16 mouse cellular contexts compared by ENCODE assay signal in the genomic region with DNA sequence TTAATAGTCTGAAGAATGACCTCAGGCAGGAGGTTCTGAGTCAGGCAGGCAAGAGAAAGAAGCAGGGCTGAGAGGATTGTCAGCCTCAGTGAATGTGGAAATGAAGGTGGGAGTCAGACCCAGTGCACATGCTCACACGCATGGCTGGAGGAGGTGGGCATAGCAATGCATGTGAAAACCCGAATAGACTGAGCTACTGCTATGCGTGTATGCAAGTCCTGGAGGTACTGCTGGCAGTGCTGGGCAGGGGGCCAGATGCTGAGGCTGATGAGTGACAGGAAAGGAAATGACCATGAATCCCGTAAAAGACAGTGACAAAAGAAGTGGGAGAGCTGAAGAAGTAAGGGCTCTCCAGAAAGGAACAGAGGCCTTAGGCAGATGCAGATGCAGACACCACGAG. TPM values are rescaled to one million over a fixed set of nuclear protein-coding genes. Genes with fewer than 3 reads are reported as not detected.
DNase-seq lines count a peak whose midpoint lies in the region; ATAC-seq lines count a peak whose summit lies in the region.
"Had no signal": no experiment of that assay in that cellular context is flagged by ENCODE, and none has a peak within 500 bp of the region (broad histone marks: within the 10 kb centered on the region; RNA-seq: fewer than 3 reads in every experiment).

No protein-coding gene starts in this region.

- no peak overlapping the region for H3K27ac ChIP-seq in midbrain, embryonic 13.5 days
- H3K27ac ChIP-seq in midbrain, embryonic 10.5 days (replicated peaks) = no peak overlapping the region
- H3K27ac ChIP-seq in liver, embryonic 12.5 days = no peak overlapping the region
- H3K27ac ChIP-seq: gastrocnemius, adult 2 months; hindbrain, embryonic 15.5 days; limb, embryonic 10.5 days; macrophage had no signal

- no peak overlapping the region for H3K4me3 ChIP-seq in midbrain, embryonic 13.5 days (replicated peaks)
- no peak overlapping the region for H3K4me3 ChIP-seq in midbrain, embryonic 10.5 days
- no peak overlapping the region for H3K4me3 ChIP-seq in liver, embryonic 12.5 days
- H3K4me3 ChIP-seq: gastrocnemius, adult 2 months; heart, embryonic 12.5 days; hindbrain, embryonic 15.5 days; limb, embryonic 10.5 days had no signal

- no peak overlapping the region for H3K9ac ChIP-seq in midbrain, embryonic 13.5 days (replicated peaks)
- H3K9ac ChIP-seq in liver, embryonic 12.5 days = no peak overlapping the region
- H3K9ac ChIP-seq: heart, embryonic 12.5 days; hindbrain, embryonic 15.5 days had no signal

- H3K9me3 ChIP-seq in midbrain, embryonic 13.5 days = no peaks in the 10 kb centered on the region
- no peaks in the 10 kb centered on the region for H3K9me3 ChIP-seq in midbrain, embryonic 10.5 days (replicated peaks)
- no peaks in the 10 kb centered on the region for H3K9me3 ChIP-seq in liver, embryonic 12.5 days (replicated peaks)
- H3K9me3 ChIP-seq: heart, embryonic 12.5 days; hindbrain, embryonic 15.5 days; limb, embryonic 10.5 days had no signal

- peaks cover 10% of the 10 kb centered on the region; the same call in 1 of the 2 replicates for H3K4me1 ChIP-seq in midbrain, embryonic 13.5 days (replicated peaks)
- no peaks in the 10 kb centered on the region for H3K4me1 ChIP-seq in midbrain, embryonic 10.5 days
- H3K4me1 ChIP-seq in liver, embryonic 12.5 days = peaks cover 9% of the 10 kb centered on the region; the same call in 1 of the 2 replicates

- H3K36me3 ChIP-seq in midbrain, embryonic 13.5 days = no peaks in the 10 kb centered on the region
- no peaks in the 10 kb centered on the region for H3K36me3 ChIP-seq in midbrain, embryonic 10.5 days
- H3K36me3 ChIP-seq in liver, embryonic 12.5 days = no peaks in the 10 kb centered on the region
- H3K36me3 ChIP-seq: heart, embryonic 12.5 days; hindbrain, embryonic 15.5 days; limb, embryonic 10.5 days had no signal

- H3K27me3 ChIP-seq in midbrain, embryonic 13.5 days = no peaks in the 10 kb centered on the region
- no peaks in the 10 kb centered on the region for H3K27me3 ChIP-seq in midbrain, embryonic 10.5 days (ENCODE audit: low read depth, poor library complexity, severe bottlenecking)
- 0 out of 2 replicates have a peak, but pooled peaks cover 5% of the 10 kb centered on the region for H3K27me3 ChIP-seq in liver, embryonic 12.5 days (replicated peaks)
- H3K27me3 ChIP-seq: heart, embryonic 12.5 days; hindbrain, embryonic 15.5 days had no signal

- no peak overlapping the region for H3K4me2 ChIP-seq in midbrain, embryonic 13.5 days (replicated peaks)
- no peak overlapping the region for H3K4me2 ChIP-seq in liver, embryonic 12.5 days
- H3K4me2 ChIP-seq: heart, embryonic 12.5 days; hindbrain, embryonic 15.5 days had no signal

- DNase-seq in frontal cortex, postnatal 25 days (ENCODE audit: low spot score in 2 of 2) = no peak
- no peak for DNase-seq in midbrain, embryonic 10.5 days (ENCODE audit: low spot score)
- peak; percentile 67 to 72 for DNase-seq in adrenal gland, postnatal 36 days
- peak; percentile 44 to 66 for DNase-seq in kidney, postnatal 36 days
- no peak for DNase-seq in layer of hippocampus, postnatal 14 days (ENCODE audit: low spot score in 2 of 2)
- DNase-seq: cerebellum, postnatal 36 days; gastrocnemius, adult 2 months; layer of hippocampus, adult 9-11 months; thymus, adult 18-20 months had no signal

- WGBS in midbrain, embryonic 13.5 days = 54% methylated on average over 5 of the region's 5 CpGs
- WGBS in midbrain, embryonic 10.5 days = 79% methylated on average over 5 of the region's 5 CpGs
- 62% methylated on average over 5 of the region's 5 CpGs for WGBS in liver, embryonic 12.5 days (ENCODE audit: insufficient replicate concordance)

- ATAC-seq in frontal cortex, adult (ENCODE audit: low TSS enrichment) = 0 out of 2 replicates have a peak, but pooled peaks have one; percentile 22
- 0 out of 2 replicates have a peak, but pooled peaks have one; percentile 24 for ATAC-seq in midbrain, embryonic 13.5 days
- no peak for ATAC-seq in liver, embryonic 12.5 days

RNA-seq across cellular contexts. Expression of a gene that starts 50.3 kb away (rescaled TPM):
- 0.90 and 1.7 TPM in 2 replicates for polyA plus RNA-seq in midbrain, embryonic 13.5 days (2015; fragmentation: Nextera tagmentation; extraction: Ambion mirVana)
- polyA plus RNA-seq in midbrain, embryonic 10.5 days (2016; fragmentation: Nextera tagmentation; extraction: Ambion mirVana) = 0.40 and 0.51 TPM in 2 replicates
- not detected for total RNA-seq in adrenal gland, postnatal 36 days (2021)
- polyA plus RNA-seq in liver, embryonic 12.5 days (2016; fragmentation: Nextera tagmentation; extraction: Ambion mirVana) = not detected in 2 replicates
- 1 to 10 TPM in 1 of 2 experiments, under 1 TPM in 1; 0.83 to 1.2 TPM for total RNA-seq in layer of hippocampus, postnatal 14 days (2021)
- total RNA-seq: gastrocnemius, adult 2 months had no signal
- polyA plus RNA-seq: heart, embryonic 12.5 days had no signal

Comparison
In these comparisons a context has a peak if more than half of its experiments do, and no peak if none do; other contexts are left out.
1. DNase-seq: peak in adrenal gland, postnatal 36 days (2 of 2) and kidney, postnatal 36 days (2 of 2); none in frontal cortex, postnatal 25 days (0 of 2), midbrain, embryonic 10.5 days (single experiment) and layer of hippocampus, postnatal 14 days (0 of 2).